Mouse (Mus musculus): Measurements from ENCODE around the gene Shroom3.

Gene Shroom3

GRCm38 (mm10) chr5:92959287-92959686 lies 276.1 kb downstream of the Shroom3 start:
- in situ Hi-C loops (cut with MseI, MboI) = loop anchor here in 1 of 2 experiments (25.0 kb wide), 1 partner anchor 222 kb away; no protein-coding TSS in a partner anchor

GRCm38 (mm10) chr5:92959708-92960107 lies 276.5 kb downstream of the Shroom3 start:
- in situ Hi-C loops (cut with MseI, MboI) = loop anchor here in 1 of 2 experiments (25.0 kb wide), 1 partner anchor 222 kb away; no protein-coding TSS in a partner anchor

GRCm38 (mm10) chr5:92961353-92961752 lies 278.1 kb downstream of the Shroom3 start:
- in situ Hi-C loops (cut with MseI, MboI) = loop anchor here in 1 of 2 experiments (25.0 kb wide), 1 partner anchor 224 kb away; no protein-coding TSS in a partner anchor

DNA sequence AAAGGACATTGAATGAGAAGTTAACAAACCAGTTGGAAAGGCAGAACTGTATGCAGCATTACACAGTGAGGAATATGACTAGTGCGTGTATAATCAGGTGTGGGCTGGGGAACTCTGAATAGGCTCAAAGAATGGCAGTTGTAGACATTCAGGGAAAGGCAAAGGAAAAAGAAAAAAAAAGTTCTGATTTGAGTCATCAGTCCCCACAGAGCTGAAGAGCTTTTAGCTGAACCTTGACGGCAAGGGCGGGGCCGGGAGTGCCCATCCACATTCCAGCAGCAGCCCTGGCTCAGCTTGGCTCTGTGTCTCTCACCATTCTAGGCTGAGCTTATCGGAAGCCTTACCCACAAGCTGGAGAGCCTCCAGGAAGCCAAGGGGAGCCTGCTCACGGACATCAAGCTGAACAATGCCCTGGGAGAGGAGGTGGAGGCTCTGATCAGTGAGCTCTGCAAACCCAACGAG lies 278.6 kb downstream of the Shroom3 start:
- in situ Hi-C loops (cut with MseI, MboI) = loop anchor here in 1 of 2 experiments (25.0 kb wide), 1 partner anchor 224 kb away; no protein-coding TSS in a partner anchor

- in situ Hi-C loops (cut with MseI, MboI) = loop anchor here in 1 of 2 experiments (25.0 kb wide), 1 partner anchor 227 kb away; no protein-coding TSS in a partner anchor
Observed at GRCm38 (mm10) chr5:92964691-92965090, 281.5 kb downstream of the Shroom3 start.

DNA sequence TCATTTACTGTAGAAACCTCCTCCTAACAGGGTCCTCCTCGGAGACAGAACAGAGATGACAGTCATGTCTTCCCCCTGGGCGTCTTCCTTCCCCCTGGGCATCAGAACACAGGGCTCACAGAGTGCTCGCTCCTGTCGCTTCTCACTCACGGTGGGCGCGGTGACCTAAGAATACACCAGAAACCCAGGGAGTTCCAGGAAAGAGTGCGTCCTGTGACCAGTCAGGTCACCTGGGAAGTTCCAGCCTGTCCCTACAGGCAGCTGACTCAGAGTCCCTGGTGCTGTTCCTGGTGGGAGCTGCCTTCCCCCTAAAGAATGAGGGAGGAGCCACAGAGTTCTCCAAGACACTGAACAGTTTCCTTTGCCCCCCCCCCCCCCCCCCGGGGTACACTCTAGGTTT lies 283.9 kb downstream of the Shroom3 start:
- in situ Hi-C loops (cut with MseI, MboI) = loop anchor here in 1 of 2 experiments (25.0 kb wide), 1 partner anchor 230 kb away; no protein-coding TSS in a partner anchor

DNA sequence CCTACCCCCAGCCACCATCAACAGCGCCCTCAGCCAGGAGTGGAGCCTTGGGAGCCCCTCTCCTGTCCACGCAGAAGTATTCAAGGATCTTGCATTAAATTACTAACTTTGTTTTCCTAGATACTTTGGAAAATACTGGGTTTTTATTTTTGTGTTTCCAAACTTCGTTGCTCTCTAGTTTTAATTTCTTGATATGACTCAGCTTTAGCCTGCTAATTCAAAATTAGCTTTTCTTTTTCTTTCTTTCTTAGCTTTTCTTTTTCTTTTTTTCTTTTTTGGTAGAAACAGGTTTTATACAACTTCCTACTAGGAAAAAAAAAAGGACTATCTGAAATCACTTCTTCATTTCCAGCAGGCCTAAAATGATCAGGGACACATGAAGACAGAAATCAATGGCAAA lies 284.7 kb downstream of the Shroom3 start:
- in situ Hi-C loops (cut with MseI, MboI) = loop anchor here in 1 of 2 experiments (25.0 kb wide), 1 partner anchor 231 kb away; no protein-coding TSS in a partner anchor

DNA sequence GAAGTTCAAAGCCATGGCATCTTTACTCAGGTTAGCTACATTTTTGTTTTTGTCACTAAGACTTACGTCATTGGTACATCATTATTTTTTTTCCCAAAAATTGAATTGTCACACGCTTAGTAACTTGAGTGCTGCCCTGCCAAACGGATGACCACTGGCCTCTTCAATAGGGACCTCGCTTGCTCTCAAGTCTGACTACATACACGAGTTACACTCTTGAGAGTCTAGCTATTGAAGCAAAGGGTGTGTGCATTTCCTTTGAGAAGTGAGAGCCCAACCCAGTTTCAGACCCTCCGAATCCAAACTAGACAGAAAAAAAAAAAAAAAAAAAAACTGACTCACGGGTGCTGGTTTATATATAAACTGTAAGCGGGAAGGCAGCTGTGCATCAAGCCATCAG lies 286.2 kb downstream of the Shroom3 start:
- in situ Hi-C loops (cut with MseI, MboI) = loop anchor here in 1 of 2 experiments (25.0 kb wide), 1 partner anchor 232 kb away; no protein-coding TSS in a partner anchor

DNA sequence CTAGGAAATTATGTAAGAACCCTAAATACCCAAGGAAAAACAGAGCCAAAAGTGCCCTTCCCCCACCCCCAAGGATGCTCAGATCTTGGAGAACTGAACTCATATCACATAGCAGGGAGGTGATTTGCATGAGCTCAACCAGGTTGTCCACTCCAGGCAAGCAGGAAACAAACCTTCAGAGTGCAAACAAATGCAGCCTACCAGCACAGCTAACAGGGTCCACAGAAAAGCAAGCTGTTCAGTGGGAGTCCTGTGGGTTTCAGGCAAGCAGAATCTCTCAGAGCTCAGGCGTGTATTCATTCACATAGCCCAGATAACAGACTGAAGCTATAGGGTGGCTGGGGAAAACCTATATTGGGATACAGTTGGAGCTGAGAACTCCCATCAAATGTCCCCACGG lies 286.7 kb downstream of the Shroom3 start:
- in situ Hi-C loops (cut with MseI, MboI) = loop anchor here in 1 of 2 experiments (25.0 kb wide), 1 partner anchor 233 kb away; no protein-coding TSS in a partner anchor

DNA sequence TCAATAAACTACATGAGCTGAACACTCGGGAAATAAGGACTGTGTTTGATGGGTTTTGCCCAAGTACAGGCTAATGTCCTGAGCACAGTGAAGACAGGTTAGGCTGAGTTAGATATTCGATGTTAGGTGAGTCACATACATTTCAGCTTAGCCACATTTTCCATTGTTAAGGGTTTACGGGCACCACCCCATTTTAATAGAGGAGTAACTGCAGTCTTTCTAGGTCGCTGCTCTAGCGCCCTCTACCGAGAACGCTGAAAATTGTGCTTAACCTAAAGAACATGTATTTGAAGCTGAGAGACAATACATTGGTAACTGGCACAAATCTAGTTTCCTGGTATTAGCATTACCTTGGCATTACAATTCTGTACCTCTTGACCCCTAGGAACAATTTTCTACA lies 287.2 kb downstream of the Shroom3 start:
- in situ Hi-C loops (cut with MseI, MboI) = loop anchor here in 1 of 2 experiments (25.0 kb wide), 1 partner anchor 233 kb away; no protein-coding TSS in a partner anchor

DNA sequence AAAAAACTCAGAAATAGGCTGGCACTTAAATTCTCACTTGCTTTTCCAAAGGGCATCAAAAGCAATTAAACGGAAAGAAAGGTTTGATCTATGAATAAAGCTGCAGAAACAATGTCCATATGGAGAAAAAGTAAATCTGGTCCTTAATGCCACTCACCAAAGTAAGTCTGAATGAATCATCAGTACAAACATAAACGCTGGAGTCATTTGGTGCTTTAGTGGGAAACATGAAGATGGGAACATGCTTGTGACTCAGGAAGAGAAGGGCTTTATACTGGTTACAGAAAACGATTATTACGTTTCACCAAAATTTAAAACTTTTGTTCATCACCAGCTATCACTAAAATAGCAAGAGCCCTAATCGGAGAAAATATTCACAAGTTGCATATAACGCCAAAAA lies 297.2 kb downstream of the Shroom3 start:
- in situ Hi-C loops (cut with MseI, MboI) = loop anchor here in 1 of 2 experiments (10.0 kb wide), 1 partner anchor 184 kb away; no protein-coding TSS in a partner anchor

GRCm38 (mm10) chr5:92980862-92981261 lies 297.6 kb downstream of the Shroom3 start:
- in situ Hi-C loops (cut with MseI, MboI) = loop anchor here in 1 of 2 experiments (10.0 kb wide), 1 partner anchor 184 kb away; no protein-coding TSS in a partner anchor

- in situ Hi-C loops (cut with MseI, MboI) = loop anchor here in 1 of 2 experiments (10.0 kb wide), 1 partner anchor 182 kb away; no protein-coding TSS in a partner anchor
Observed at GRCm38 (mm10) chr5:92982673-92983072, 299.4 kb downstream of the Shroom3 start.

GRCm38 (mm10) chr5:92983942-92984341 lies 300.7 kb downstream of the Shroom3 start:
- in situ Hi-C loops (cut with MseI, MboI) = loop anchor here in 1 of 2 experiments (10.0 kb wide), 1 partner anchor 181 kb away; no protein-coding TSS in a partner anchor

- in situ Hi-C loops (cut with MseI, MboI) = loop anchor here in 1 of 2 experiments (10.0 kb wide), 1 partner anchor 180 kb away; no protein-coding TSS in a partner anchor
Observed at GRCm38 (mm10) chr5:92984692-92985091, 301.5 kb downstream of the Shroom3 start.

- in situ Hi-C loops (cut with MseI, MboI) = loop anchor here in 1 of 2 experiments (10.0 kb wide), 1 partner anchor 179 kb away; no protein-coding TSS in a partner anchor
Observed at GRCm38 (mm10) chr5:92985391-92985790, 302.2 kb downstream of the Shroom3 start.

DNA sequence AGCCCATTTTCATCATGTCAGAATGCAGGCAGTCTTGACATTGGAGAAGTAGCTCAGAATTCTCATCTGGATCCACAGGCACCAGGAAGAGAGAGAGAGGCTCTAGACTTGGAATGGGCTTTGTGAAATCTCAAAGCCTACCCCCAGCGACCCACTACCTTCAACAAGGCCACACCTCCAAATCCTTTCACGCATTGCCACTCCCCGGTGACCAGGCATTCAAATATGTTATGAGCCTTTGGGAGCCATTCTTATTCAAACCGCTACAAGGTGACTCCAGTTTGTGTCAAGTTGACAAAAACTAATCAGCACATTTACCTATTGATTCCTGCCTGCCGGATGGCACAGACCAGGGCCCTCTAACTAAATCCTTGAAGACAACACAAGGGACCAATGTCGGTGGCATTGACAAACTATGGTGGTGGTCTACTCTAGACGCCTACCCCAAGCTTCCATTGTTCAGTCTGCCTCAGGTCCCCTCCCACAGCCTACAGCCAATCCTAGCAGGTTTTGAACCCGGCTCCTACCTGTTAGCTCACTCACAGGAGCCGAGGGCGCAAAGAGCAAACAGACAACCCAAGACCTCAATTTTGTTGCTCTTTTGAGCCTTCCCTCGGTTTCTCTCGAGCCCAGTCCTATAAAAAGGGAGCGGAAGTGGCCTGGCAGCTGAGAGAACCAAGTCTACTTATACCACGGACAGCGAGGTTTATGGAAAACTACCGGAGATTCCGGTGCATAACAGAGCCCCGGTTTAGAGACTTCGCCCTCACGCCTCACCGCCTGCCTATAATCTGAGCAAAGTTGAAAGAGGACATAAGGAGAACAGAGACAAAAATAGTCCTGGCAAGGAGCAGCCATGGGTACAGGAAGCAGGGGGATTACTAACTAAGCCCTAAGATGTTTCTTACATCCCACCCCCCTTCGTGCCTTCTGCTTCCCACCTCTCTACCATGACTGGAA lies 303.7 kb downstream of the Shroom3 start:
- in situ Hi-C loops (cut with MseI, MboI) = loop anchor here in 1 of 2 experiments (10.0 kb wide), 1 partner anchor 178 kb away; no protein-coding TSS in a partner anchor

DNA sequence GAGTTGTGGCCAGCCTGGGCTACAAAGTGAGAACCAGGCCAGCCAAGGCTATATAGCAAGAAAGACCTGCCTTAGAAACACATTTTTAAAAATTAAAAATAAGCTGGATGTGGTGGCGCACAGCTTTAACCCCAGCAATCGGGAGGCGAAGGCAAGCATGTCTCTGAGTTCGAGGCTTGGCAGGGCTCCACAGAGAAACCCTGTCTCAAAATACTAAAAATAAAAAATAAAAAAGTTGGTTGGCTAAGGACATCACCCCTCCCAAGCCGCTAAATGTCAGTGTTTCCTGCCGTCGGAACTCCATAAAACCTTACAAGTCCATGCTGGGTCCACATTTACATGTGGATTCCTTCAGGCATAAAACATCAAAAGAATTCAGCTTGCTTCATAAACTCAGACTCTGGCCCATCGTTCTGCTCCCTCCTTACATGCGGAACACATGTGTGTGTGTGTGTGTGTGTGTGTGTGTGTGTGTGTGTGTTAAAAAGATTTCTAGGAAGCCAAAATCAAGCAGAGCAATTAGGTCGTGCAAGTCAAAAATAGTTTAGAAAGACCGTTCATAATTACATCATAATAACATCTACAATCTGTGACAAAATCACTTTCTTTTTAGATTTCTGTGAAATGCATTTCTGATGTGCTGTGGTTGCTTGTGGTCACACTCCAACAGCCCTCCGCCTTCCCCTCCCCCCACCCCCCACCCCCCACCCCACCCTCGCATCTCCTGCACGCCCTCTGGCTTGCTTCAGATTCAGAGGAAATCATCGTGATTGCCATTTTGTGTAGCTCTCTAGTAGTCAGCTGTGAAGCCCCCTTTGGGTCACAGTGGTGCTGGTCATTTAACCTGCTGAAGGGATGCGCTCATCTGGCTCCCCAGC lies 304.9 kb downstream of the Shroom3 start:
- in situ Hi-C loops (cut with MseI, MboI) = loop anchor here in 1 of 2 experiments (10.0 kb wide), 1 partner anchor 177 kb away; no protein-coding TSS in a partner anchor

DNA sequence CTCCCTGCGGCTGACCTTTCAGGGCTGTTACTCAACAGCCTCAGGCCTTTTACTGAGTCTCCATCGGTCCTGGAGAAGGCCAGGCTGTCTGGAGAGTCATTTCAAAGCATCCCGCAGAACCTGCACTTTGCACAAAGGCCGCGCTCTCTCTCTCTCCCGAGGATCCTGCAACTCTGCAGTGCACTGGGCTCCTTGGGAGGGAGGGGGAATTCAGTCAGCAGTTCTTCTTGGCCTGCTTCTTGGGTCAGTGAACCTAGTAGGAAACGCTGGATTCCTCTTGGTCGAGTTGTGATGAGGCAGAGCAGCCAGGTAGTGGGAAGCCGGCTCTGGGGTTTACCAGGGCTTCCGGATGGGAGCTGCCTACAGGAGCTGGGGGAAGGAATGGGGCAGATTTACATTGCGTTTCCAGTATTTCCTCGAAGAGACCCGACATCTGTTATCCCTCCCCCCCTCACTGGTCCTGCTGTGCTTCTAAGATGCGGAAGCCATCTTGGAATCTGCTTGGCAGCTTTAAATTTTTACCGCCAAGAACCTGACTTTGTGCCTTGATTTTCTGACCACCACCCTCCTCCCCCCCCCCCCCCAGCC lies 305.6 kb downstream of the Shroom3 start:
- in situ Hi-C loops (cut with MseI, MboI) = loop anchor here in 1 of 2 experiments (10.0 kb wide), 1 partner anchor 176 kb away; no protein-coding TSS in a partner anchor

GRCm38 (mm10) chr5:92992106-92992505 lies 308.9 kb downstream of the Shroom3 start:
- in situ Hi-C loops (cut with MseI, MboI) = no loop called here
